Mouse (Mus musculus): Measurements from ENCODE around the gene Pbrm1. TPM values are rescaled to one million over a fixed set of nuclear protein-coding genes. Genes with fewer than 3 reads are reported as not detected.

Gene Pbrm1
- polyA plus RNA-seq, 1 experiment = 32.1 TPM

- Histone ChIP-seq H3K4me1 (replicated peaks; ENCODE audit: control insufficient read depth, insufficient read depth, low read length) (no peaks in the 10 kb centered on the region), H3K36me3 (ENCODE audit: control insufficient read depth, insufficient read depth, low read length) (no peaks in the 10 kb centered on the region), H3K27ac (ENCODE audit: control insufficient read depth, insufficient read depth, low read length) (no peak overlapping the region), H3K4me3 (ENCODE audit: control insufficient read depth, insufficient read depth, low read length) (no peak overlapping the region), H3K27me3 (ENCODE audit: control insufficient read depth, insufficient read depth, low read length) (no peaks in the 10 kb centered on the region)
- no peak for DNase-seq
- 57% methylated on average over 27 of the region's 27 CpGs for WGBS
- TF ChIP-seq CTCF (IDR thresholded peaks at IDR 0.05; ENCODE audit: borderline replicate concordance, control insufficient read depth, extremely low read depth, insufficient read depth, low read length, poor library complexity) = no peak
- TF ChIP-seq POLR2A (IDR thresholded peaks at IDR 0.05; ENCODE audit: control insufficient read depth, extremely low read depth, insufficient read depth, low read length, poor library complexity) = no peak
These were observed 141.5 kb downstream of the Pbrm1 start for GRCm38 (mm10) chr14:31160196-31161150.

GRCm38 (mm10) chr14:31161191-31161590 is 142.3 kb downstream of the Pbrm1 start:
- 93% methylated on average over 7 of the region's 7 CpGs for WGBS
- Histone ChIP-seq H3K4me1 (replicated peaks; ENCODE audit: control insufficient read depth, insufficient read depth, low read length) (no peaks in the 10 kb centered on the region), H3K27me3 (ENCODE audit: control insufficient read depth, insufficient read depth, low read length) (no peaks in the 10 kb centered on the region), H3K27ac (ENCODE audit: control insufficient read depth, insufficient read depth, low read length) (no peak overlapping the region), H3K36me3 (ENCODE audit: control insufficient read depth, insufficient read depth, low read length) (no peaks in the 10 kb centered on the region), H3K4me3 (ENCODE audit: control insufficient read depth, insufficient read depth, low read length) (no peak overlapping the region)
- DNase-seq = no peak
- no peak for TF ChIP-seq POLR2A (IDR thresholded peaks at IDR 0.05; ENCODE audit: control insufficient read depth, extremely low read depth, insufficient read depth, low read length, poor library complexity)

GRCm38 (mm10) chr14:31161638-31162037 is 142.7 kb downstream of the Pbrm1 start:
- Histone ChIP-seq H3K27ac (ENCODE audit: control insufficient read depth, insufficient read depth, low read length) (no peak overlapping the region), H3K36me3 (ENCODE audit: control insufficient read depth, insufficient read depth, low read length) (no peaks in the 10 kb centered on the region), H3K4me1 (replicated peaks; ENCODE audit: control insufficient read depth, insufficient read depth, low read length) (no peaks in the 10 kb centered on the region), H3K4me3 (ENCODE audit: control insufficient read depth, insufficient read depth, low read length) (no peak overlapping the region), H3K27me3 (ENCODE audit: control insufficient read depth, insufficient read depth, low read length) (no peaks in the 10 kb centered on the region)
- TF ChIP-seq POLR2A (IDR thresholded peaks at IDR 0.05; ENCODE audit: control insufficient read depth, extremely low read depth, insufficient read depth, low read length, poor library complexity) (no peak), CTCF (IDR thresholded peaks at IDR 0.05; ENCODE audit: borderline replicate concordance, control insufficient read depth, extremely low read depth, insufficient read depth, low read length, poor library complexity) (no peak)
- no peak for DNase-seq
- WGBS = 91% methylated on average over 10 of the region's 10 CpGs

GRCm38 (mm10) chr14:31164067-31164466 is 145.1 kb downstream of the Pbrm1 start:
- Histone ChIP-seq H3K4me1 (replicated peaks; ENCODE audit: control insufficient read depth, insufficient read depth, low read length) (no peaks in the 10 kb centered on the region), H3K36me3 (ENCODE audit: control insufficient read depth, insufficient read depth, low read length) (no peaks in the 10 kb centered on the region), H3K4me3 (ENCODE audit: control insufficient read depth, insufficient read depth, low read length) (no peak overlapping the region), H3K27me3 (ENCODE audit: control insufficient read depth, insufficient read depth, low read length) (no peaks in the 10 kb centered on the region), H3K27ac (ENCODE audit: control insufficient read depth, insufficient read depth, low read length) (no peak overlapping the region)
- DNase-seq = no peak
- TF ChIP-seq CTCF (IDR thresholded peaks at IDR 0.05; ENCODE audit: borderline replicate concordance, control insufficient read depth, extremely low read depth, insufficient read depth, low read length, poor library complexity) (no peak), POLR2A (IDR thresholded peaks at IDR 0.05; ENCODE audit: control insufficient read depth, extremely low read depth, insufficient read depth, low read length, poor library complexity) (no peak)
- 89% methylated on average over 8 of the region's 8 CpGs for WGBS

- no peak for TF ChIP-seq POLR2A (IDR thresholded peaks at IDR 0.05; ENCODE audit: control insufficient read depth, extremely low read depth, insufficient read depth, low read length, poor library complexity)
- TF ChIP-seq CTCF (IDR thresholded peaks at IDR 0.05; ENCODE audit: borderline replicate concordance, control insufficient read depth, extremely low read depth, insufficient read depth, low read length, poor library complexity) = no peak
- Histone ChIP-seq H3K36me3 (ENCODE audit: control insufficient read depth, insufficient read depth, low read length) (no peaks in the 10 kb centered on the region), H3K4me1 (replicated peaks; ENCODE audit: control insufficient read depth, insufficient read depth, low read length) (no peaks in the 10 kb centered on the region), H3K27me3 (ENCODE audit: control insufficient read depth, insufficient read depth, low read length) (no peaks in the 10 kb centered on the region), H3K4me3 (ENCODE audit: control insufficient read depth, insufficient read depth, low read length) (no peak overlapping the region), H3K27ac (ENCODE audit: control insufficient read depth, insufficient read depth, low read length) (no peak overlapping the region)
- DNase-seq = no peak
- 84% methylated on average over 2 of the region's 2 CpGs for WGBS
These were observed 146.1 kb downstream of the Pbrm1 start for GRCm38 (mm10) chr14:31165010-31165409.

GRCm38 (mm10) chr14:31165458-31165857 is 146.5 kb downstream of the Pbrm1 start:
- Histone ChIP-seq H3K4me3 (ENCODE audit: control insufficient read depth, insufficient read depth, low read length) (no peak overlapping the region), H3K36me3 (ENCODE audit: control insufficient read depth, insufficient read depth, low read length) (no peaks in the 10 kb centered on the region), H3K27me3 (ENCODE audit: control insufficient read depth, insufficient read depth, low read length) (no peaks in the 10 kb centered on the region), H3K27ac (ENCODE audit: control insufficient read depth, insufficient read depth, low read length) (no peak overlapping the region), H3K4me1 (replicated peaks; ENCODE audit: control insufficient read depth, insufficient read depth, low read length) (no peaks in the 10 kb centered on the region)
- 41% methylated on average over 7 of the region's 7 CpGs for WGBS
- DNase-seq = no peak
- TF ChIP-seq POLR2A (IDR thresholded peaks at IDR 0.05; ENCODE audit: control insufficient read depth, extremely low read depth, insufficient read depth, low read length, poor library complexity) (no peak), CTCF (IDR thresholded peaks at IDR 0.05; ENCODE audit: borderline replicate concordance, control insufficient read depth, extremely low read depth, insufficient read depth, low read length, poor library complexity) (no peak)
